Mouse (Mus musculus) cerebellum, adult 2 months (tissue): ENCODE results near the gene Slc27a1. TPM values are rescaled to one million over a fixed set of nuclear protein-coding genes. Genes with fewer than 3 reads are reported as not detected.

Experiments
- DNase-seq, 2 experiments: peaks; one replicate each; pipeline ENCODE4 v3.0.0; 2021
- H3K27ac ChIP-seq: fragments of 200-500 bp; 2 replicates; pipeline ENCODE4 v1.5.1; 2012; ENCODE audit warnings: low read length, control low read depth, inconsistent platforms; ENCODE audit not compliant: insufficient read depth
- H3K27me3 ChIP-seq: fragments of 200-500 bp; 2 replicates; pipeline ENCODE4 v1.6.1; 2012; ENCODE audit warnings: inconsistent platforms, mild to moderate bottlenecking, low read length, moderate library complexity; ENCODE audit not compliant: control insufficient read depth, insufficient read depth
- H3K4me1 ChIP-seq: fragments of 200-500 bp; 2 replicates; pipeline ENCODE4 v1.6.1; 2011; ENCODE audit warnings: low read length; ENCODE audit not compliant: control insufficient read depth, insufficient read depth
- H3K4me3 ChIP-seq: fragments of 200-500 bp; replicated peaks from 2 replicates; pipeline ENCODE3; 2011; ENCODE audit warnings: mild to moderate bottlenecking, low read depth, low read length, control low read depth; ENCODE audit not compliant: insufficient read depth
- CTCF ChIP-seq: fragments of 200-500 bp; IDR thresholded peaks from 2 replicates; pipeline ENCODE4 v1.5.1; 2011; ENCODE audit warnings: low read depth, mild to moderate bottlenecking, control low read depth, low read length, moderate library complexity, borderline replicate concordance; ENCODE audit not compliant: insufficient read depth
- POLR2A ChIP-seq: fragments of 200-500 bp; IDR thresholded peaks from 2 replicates; pipeline ENCODE4 v1.6.1; 2011; ENCODE audit warnings: low read length, control low read depth, borderline replicate concordance; ENCODE audit not compliant: insufficient read depth
- WGBS: fragments of 180-500 bp; shearing (Covaris S2); methylation state at CpG from one replicate; pipeline ENCODE4 v1.1.7; 2018; 5-methylcytosine and 5-hydroxymethylcytosine counted together
- polyA plus RNA-seq: library from polyadenylated mRNA; depleted of rRNA; stranded (reverse); fragments of >200 nt; gene quantifications from 2 replicates; pipeline ENCODE4 v1.2.3, GENCODE M21; 2012; rRNA removed

The Slc27a1 gene
- polyA plus RNA-seq, 1 experiment: 142 TPM

GRCm38 (mm10) chr8:71629096-71629697 is 60.5 kb downstream of the Slc27a1 start:
- peak; percentile 87 to 88 for DNase-seq
- 10% methylated on average over 55 of the region's 55 CpGs for WGBS
- 0 out of 2 replicates have a peak, but pooled peaks have one; percentile 10 for TF ChIP-seq POLR2A
- TF ChIP-seq CTCF: peak; percentile 40; the same call in 1 of the 2 replicates
- Histone ChIP-seq H3K4me3 (peak overlapping the region; percentile 41), H3K27me3 (no peaks in the 10 kb centered on the region), H3K27ac (no peak overlapping the region), H3K4me1 (no peaks in the 10 kb centered on the region; the same call in 1 of the 2 replicates)

DNA sequence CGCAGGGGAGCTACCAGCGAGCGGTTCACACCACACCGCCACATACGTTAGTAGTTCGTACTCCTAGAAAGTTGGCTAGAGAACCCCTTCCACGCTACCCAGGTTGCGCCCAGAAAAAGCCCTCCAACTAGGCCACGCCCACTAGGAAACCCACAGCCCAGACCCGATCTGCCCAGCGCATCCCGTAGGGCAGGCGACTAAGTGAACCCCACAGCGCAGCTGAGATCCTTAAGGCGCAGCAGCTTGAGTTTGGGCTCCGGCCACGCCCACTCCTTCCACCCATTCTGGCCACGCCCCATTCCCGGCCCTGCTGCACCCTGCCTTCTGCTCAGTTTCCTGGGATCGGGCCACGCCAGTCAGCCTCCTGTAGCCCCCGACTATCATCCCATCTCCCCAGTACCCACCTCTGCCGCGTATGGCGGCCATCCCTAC is 61.1 kb downstream of the Slc27a1 start:
- no peak for TF ChIP-seq POLR2A
- TF ChIP-seq CTCF: no peak
- H3K27ac ChIP-seq: no peak overlapping the region
- 24% methylated on average over 25 of the region's 25 CpGs for WGBS
- H3K4me3 ChIP-seq: no peak overlapping the region
- peaks cover 2% of the 10 kb centered on the region; the same call in 1 of the 2 replicates for H3K4me1 ChIP-seq
- H3K27me3 ChIP-seq: no peaks in the 10 kb centered on the region
- peak in 1 of 2 experiments; percentile 52 for DNase-seq

DNA sequence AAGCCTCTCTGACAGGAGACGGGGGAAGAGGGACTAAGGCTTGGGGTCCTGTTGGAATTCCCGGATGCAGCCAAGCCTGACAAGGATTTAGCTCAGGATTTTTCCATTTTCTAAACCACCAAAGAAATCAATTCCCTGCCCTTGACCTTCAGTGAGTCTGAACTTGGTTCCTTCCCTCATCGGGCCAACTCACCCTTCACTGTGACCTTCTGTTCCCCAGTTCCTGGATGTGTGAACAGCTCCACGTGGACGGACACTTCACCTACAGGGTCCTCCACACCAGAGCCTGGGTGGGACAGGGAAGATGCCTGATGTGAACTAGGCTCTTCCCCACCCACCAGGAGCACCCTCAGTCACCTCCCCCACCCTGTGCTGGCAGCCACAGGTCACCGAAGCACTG is 62.1 kb downstream of the Slc27a1 start:
- DNase-seq: no peak
- Histone ChIP-seq H3K27ac (no peak overlapping the region), H3K4me1 (peaks cover 10% of the 10 kb centered on the region), H3K27me3 (no peaks in the 10 kb centered on the region), H3K4me3 (no peak overlapping the region)
- WGBS: 88% methylated on average over 6 of the region's 6 CpGs
- TF ChIP-seq POLR2A (no peak), CTCF (no peak)

DNA sequence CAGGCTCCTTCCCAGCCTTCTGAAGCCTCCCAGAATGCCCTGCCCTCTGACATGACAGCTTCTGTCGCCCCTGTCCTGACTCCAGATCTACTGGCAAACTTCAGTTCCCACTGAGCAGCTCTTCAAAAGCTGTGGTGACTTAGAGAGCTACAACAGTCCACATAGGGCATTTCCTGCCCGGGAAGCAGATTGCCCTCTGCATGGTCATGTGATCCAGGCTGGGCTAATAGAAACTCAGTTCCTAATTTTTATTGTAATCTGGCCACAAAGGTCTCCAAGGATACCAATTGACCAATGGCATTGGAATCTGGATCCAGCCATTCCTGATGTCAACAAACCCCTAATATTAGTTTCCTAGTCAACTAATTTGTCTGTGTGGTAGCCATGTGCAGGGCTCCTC is 63.2 kb downstream of the Slc27a1 start:
- DNase-seq: no peak
- WGBS: 60% methylated on average over 2 of the region's 2 CpGs
- no peak for TF ChIP-seq POLR2A
- TF ChIP-seq CTCF: no peak
- Histone ChIP-seq H3K4me3 (no peak overlapping the region), H3K27me3 (no peaks in the 10 kb centered on the region), H3K4me1 (peaks cover 10% of the 10 kb centered on the region), H3K27ac (no peak overlapping the region)

DNA sequence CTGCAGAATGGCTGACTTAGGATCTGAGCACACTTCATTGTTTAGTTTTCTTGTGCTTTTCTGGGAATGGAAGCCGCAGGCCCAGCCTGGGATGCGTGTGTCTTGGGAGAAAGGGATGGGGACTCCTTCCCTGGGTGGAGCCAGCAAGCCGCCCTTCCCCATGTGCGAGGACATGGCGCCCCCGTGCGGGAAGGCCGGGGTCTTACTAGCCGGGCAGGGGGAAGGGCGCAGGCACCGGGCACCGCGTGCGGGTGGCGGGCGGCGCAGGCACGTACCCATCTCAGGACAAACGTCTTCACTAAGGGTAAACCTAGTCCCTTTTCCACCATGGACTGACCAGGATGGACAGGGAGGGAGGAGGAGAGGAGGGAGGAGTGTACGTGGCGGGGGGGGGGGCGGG is 64.5 kb downstream of the Slc27a1 start:
- no peak for DNase-seq
- no peak for TF ChIP-seq POLR2A
- TF ChIP-seq CTCF: no peak; the same call in 1 of the 2 replicates
- Histone ChIP-seq H3K4me1 (peaks cover 12% of the 10 kb centered on the region), H3K27me3 (no peaks in the 10 kb centered on the region), H3K4me3 (no peak overlapping the region), H3K27ac (no peak overlapping the region)
- 44% methylated on average over 19 of the region's 22 CpGs for WGBS

- no peak overlapping the region for H3K4me3 ChIP-seq
Measured at GRCm38 (mm10) chr8:71633981-71634667, 65.4 kb downstream of the Slc27a1 start.

More at GRCm38 (mm10) chr8:71633981-71634667, 65.4 kb downstream of the Slc27a1 start:
- Histone ChIP-seq H3K4me1 (peaks cover 14% of the 10 kb centered on the region), H3K27me3 (no peaks in the 10 kb centered on the region), H3K27ac (no peak overlapping the region)
- no peak for TF ChIP-seq CTCF
- no peak for TF ChIP-seq POLR2A
- no peak for DNase-seq
- 39% methylated on average over 26 of the region's 26 CpGs for WGBS

Other genes starting within 250 kb of the Slc27a1 start
- gene Use1, start 202.0 kb upstream of the Slc27a1 start, polyA plus RNA-seq: 199 and 204 TPM in 2 replicates
- 7.3 and 8.0 TPM in 2 replicates for gene Ocel1, start 197.6 kb upstream of the Slc27a1 start, polyA plus RNA-seq
- gene Nr2f6, start 186.9 kb upstream of the Slc27a1 start, polyA plus RNA-seq: 53.0 and 59.8 TPM in 2 replicates
- 9.5 and 9.7 TPM in 2 replicates for gene Ushbp1, start 173.1 kb upstream of the Slc27a1 start, polyA plus RNA-seq
- gene Babam1, start 172.0 kb upstream of the Slc27a1 start, polyA plus RNA-seq: 163 and 179 TPM in 2 replicates
- gene Ankle1, start 162.9 kb upstream of the Slc27a1 start, polyA plus RNA-seq: 0.43 and 0.44 TPM in 2 replicates
- 392 TPM in 2 replicates for gene Abhd8, start 105.2 kb upstream of the Slc27a1 start, polyA plus RNA-seq
- gene Mrpl34, start 103.9 kb upstream of the Slc27a1 start, polyA plus RNA-seq: 68.5 and 75.4 TPM in 2 replicates
- 119 and 121 TPM in 2 replicates for gene Dda1, start 99.7 kb upstream of the Slc27a1 start, polyA plus RNA-seq
- gene Ano8, start 82.9 kb upstream of the Slc27a1 start, polyA plus RNA-seq: 76.2 and 81.8 TPM in 2 replicates
- 33.3 and 34.7 TPM in 2 replicates for gene Gtpbp3, start 80.8 kb upstream of the Slc27a1 start, polyA plus RNA-seq
- 25.6 and 28.8 TPM in 2 replicates for gene Plvap, start 57.1 kb upstream of the Slc27a1 start, polyA plus RNA-seq
- gene Ccdc194, start 43.2 kb upstream of the Slc27a1 start, polyA plus RNA-seq: 0.08 and 0.10 TPM in 2 replicates
- gene Bst2, start 31.4 kb upstream of the Slc27a1 start, polyA plus RNA-seq: 13.6 and 17.3 TPM in 2 replicates
- gene Mvb12a, start 26.0 kb upstream of the Slc27a1 start, polyA plus RNA-seq: 113 and 118 TPM in 2 replicates
- 0.21 and 0.26 TPM in 2 replicates for gene Tmem221, start 10.0 kb upstream of the Slc27a1 start, polyA plus RNA-seq
- gene Nxnl1, start 2.3 kb upstream of the Slc27a1 start, polyA plus RNA-seq: 0.10 and 0.11 TPM in 2 replicates
- gene Pgls, start 23.3 kb downstream of the Slc27a1 start, polyA plus RNA-seq: 42.5 and 42.8 TPM in 2 replicates
- gene Fam129c, start 28.8 kb downstream of the Slc27a1 start, polyA plus RNA-seq: 3.4 and 3.7 TPM in 2 replicates
- gene Colgalt1, start 42.1 kb downstream of the Slc27a1 start, polyA plus RNA-seq: 74.1 and 77.6 TPM in 2 replicates
- 97.3 and 110 TPM in 2 replicates for gene Unc13a, start 102.9 kb downstream of the Slc27a1 start, polyA plus RNA-seq
- gene Jak3, start 107.4 kb downstream of the Slc27a1 start, polyA plus RNA-seq: 3.6 and 3.9 TPM in 2 replicates
- gene Insl3, start 120.3 kb downstream of the Slc27a1 start, polyA plus RNA-seq: 0.65 and 2.1 TPM in 2 replicates
- 0.44 and 0.48 TPM in 2 replicates for gene B3gnt3, start 132.9 kb downstream of the Slc27a1 start, polyA plus RNA-seq
- 108 and 115 TPM in 2 replicates for gene Fcho1, start 156.8 kb downstream of the Slc27a1 start, polyA plus RNA-seq